Mouse (Mus musculus): ENCODE measurements around the gene Arpp21.

DNA sequence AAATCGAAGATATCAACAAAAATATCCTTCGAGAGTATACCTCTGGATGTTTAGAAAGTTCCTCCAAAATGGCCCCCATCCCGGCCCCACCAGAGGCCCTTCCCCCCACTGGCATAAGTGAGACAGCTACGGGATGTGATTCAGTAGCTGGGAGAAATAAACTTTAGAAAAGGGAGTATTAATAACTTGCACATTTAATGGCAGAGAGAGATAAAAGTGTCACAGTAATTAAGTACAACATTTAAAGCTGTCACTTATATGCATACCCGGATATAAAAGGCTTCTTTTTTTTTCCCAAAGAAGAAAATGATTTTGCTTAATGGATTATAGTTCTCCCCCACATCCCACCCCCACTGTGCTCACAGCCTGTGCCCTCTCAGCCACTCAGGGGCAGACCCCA, 84.6 kb downstream of the Arpp21 start:
- TF ChIP-seq POLR2A (IDR thresholded peaks at IDR 0.05; ENCODE audit: borderline replicate concordance, control insufficient read depth, low read depth, low read length) (no peak), CTCF (IDR thresholded peaks at IDR 0.05; ENCODE audit: control insufficient read depth, insufficient read depth, low read length) (no peak)
